Mouse (Mus musculus) hindbrain, embryonic 16.5 days (tissue): ENCODE data around the gene Gns. TPM values are rescaled to one million over a fixed set of nuclear protein-coding genes. Genes with fewer than 3 reads are reported as not detected.
A peak's percentile ranks its signal among the peaks of the same experiment; 100 is the strongest.

ENCODE experiments used
- ATAC-seq: fragments of 200-750 bp; cut with Nextera tagmentation; 2 replicates; pipeline ENCODE4 v1.8.0; 2017; ENCODE audit warnings: moderate TSS enrichment, moderate library complexity
- H3K27ac ChIP-seq: fragments of 300-500 bp; sonication (generic); 2 replicates; pipeline ENCODE4 v1.5.1; 2014; ENCODE audit warnings: low read depth, mild to moderate bottlenecking, control low read depth, low read length, moderate library complexity
- H3K27me3 ChIP-seq: fragments of 300-500 bp; sonication (generic); replicated peaks from 2 replicates; pipeline ENCODE4 v1.6.1; 2014; ENCODE audit warnings: low read length; ENCODE audit not compliant: control insufficient read depth, insufficient read depth
- H3K36me3 ChIP-seq: fragments of 300-500 bp; sonication (generic); 2 replicates; pipeline ENCODE4 v1.6.1; 2014; ENCODE audit warnings: mild to moderate bottlenecking, low read length, moderate library complexity, mixed read lengths; ENCODE audit not compliant: control insufficient read depth, insufficient read depth
- H3K4me1 ChIP-seq: fragments of 300-500 bp; sonication (generic); 2 replicates; pipeline ENCODE4 v1.6.1; 2014; ENCODE audit warnings: low read depth, low read length; ENCODE audit not compliant: control insufficient read depth, insufficient read depth
- H3K4me2 ChIP-seq: fragments of 300-500 bp; sonication (generic); 2 replicates; pipeline ENCODE4 v1.6.1; 2014; ENCODE audit warnings: mild to moderate bottlenecking, low read length, control low read depth, moderate library complexity
- H3K4me3 ChIP-seq: fragments of 300-500 bp; sonication (generic); 2 replicates; pipeline ENCODE4 v1.5.1; 2014; ENCODE audit warnings: mild to moderate bottlenecking, low read length, control low read depth, moderate library complexity
- H3K9ac ChIP-seq: fragments of 300-500 bp; sonication (generic); 2 replicates; pipeline ENCODE4 v1.6.1; 2014; ENCODE audit warnings: low read depth, mild to moderate bottlenecking, control low read depth, low read length, moderate library complexity
- H3K9me3 ChIP-seq: fragments of 300-500 bp; sonication (generic); 2 replicates; pipeline ENCODE4 v1.6.1; 2014; ENCODE audit warnings: mild to moderate bottlenecking, low read length, moderate library complexity; ENCODE audit not compliant: control insufficient read depth
- WGBS: fragments of 180-500 bp; shearing (Covaris S2); extraction: QIAGEN DNeasy Blood & Tissue Kit; methylation state at CpG from one replicate; pipeline ENCODE4 v1.1.7; 2014; 5-methylcytosine and 5-hydroxymethylcytosine counted together
- polyA plus RNA-seq: library from polyadenylated mRNA; unstranded; fragments of >200 nt; fragmentation: Nextera tagmentation; extraction: Ambion mirVana; gene quantifications from 2 replicates; pipeline ENCODE4 v1.2.1, GENCODE M21; 2015

The Gns gene
- polyA plus RNA-seq, 1 experiment from 2014 or later = 39.7 TPM

DNA sequence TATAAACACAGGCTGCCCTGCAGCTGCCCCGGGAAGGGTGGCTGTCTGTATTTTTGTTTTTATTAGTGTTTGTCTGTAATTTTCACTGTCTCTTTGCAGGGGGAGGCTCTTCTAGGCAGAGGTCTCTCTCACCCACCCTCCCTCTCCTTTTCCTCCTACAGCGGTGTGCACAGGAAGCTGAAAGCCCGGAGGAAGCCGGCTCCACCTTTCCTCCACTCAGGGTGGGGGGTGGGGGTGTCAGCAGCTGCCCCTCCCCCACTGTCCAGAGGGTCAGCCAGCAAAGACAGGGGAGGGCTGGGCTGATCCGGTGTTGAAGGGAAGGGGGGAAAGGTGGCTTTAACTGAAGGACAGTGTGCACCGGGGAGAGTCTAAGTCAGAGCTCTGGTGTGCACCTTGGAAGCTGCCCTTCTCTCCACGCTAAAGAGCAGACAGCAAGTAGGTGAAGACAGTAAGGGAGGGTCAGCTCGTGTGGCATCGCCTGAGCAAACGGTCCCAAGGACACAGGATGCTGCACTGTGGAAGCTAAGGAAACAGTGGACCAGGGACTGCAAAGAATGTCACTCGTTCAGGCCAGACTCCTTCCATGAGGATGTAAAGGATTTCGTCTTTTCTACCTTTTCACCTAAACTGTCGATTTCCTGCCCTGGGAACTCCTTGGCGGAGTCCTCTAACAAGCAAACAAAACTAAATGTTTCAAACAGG lies 65.2 kb downstream of the Gns start:
- no peak for ATAC-seq
- Histone ChIP-seq H3K9ac (peak overlapping the region; percentile 47; the same call in 1 of the 2 replicates), H3K4me1 (peaks cover 30% of the 10 kb centered on the region), H3K27ac (peak overlapping the region; percentile 64), H3K4me2 (peak overlapping the region; percentile 6; the same call in 1 of the 2 replicates), H3K9me3 (no peaks in the 10 kb centered on the region), H3K4me3 (no peak overlapping the region), H3K36me3 (no peaks in the 10 kb centered on the region), H3K27me3 (no peaks in the 10 kb centered on the region)
- WGBS = 42% methylated on average over 14 of the region's 14 CpGs

DNA sequence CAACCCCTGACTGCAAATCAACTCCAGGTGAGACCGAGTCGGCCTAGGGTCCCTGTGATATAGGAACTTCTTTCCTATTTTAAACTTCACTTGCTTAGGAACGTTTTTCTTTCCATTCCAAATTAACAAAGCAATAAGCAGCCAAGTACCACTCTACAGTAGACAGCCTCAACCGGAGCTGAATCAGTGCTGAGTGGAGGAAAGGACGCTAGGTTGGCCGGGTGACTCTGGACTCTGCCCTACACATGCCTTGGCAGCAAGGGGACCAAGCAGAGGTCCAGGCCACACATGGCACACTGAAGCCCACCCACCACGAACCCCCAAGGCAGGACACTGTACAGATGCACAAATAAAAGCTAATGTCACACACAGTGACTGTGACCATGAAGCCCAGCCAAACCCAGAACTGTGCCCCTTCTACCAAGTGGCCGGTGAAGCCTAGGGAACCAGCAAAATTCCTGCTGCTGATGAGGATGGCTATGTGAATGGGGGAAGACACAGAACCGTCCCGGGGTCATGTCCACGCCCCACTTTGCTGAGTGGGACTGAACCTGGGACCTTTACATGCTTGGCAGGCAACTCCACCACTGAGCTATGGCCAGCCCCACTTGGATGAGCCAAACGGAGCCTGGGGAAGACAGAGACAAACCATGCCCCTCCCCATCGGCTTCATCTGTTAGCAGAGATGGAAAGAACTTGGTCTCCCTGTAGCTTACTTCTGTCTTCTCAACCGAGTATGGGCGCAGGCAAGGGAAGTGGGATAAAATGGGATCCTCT lies 66.1 kb downstream of the Gns start:
- no peak overlapping the region for H3K9ac ChIP-seq
- H3K4me1 ChIP-seq = peaks cover 30% of the 10 kb centered on the region
- no peak overlapping the region; the same call in 1 of the 2 replicates for H3K27ac ChIP-seq
- no peaks in the 10 kb centered on the region for H3K9me3 ChIP-seq
- no peak overlapping the region for H3K4me3 ChIP-seq
- 78% methylated on average over 15 of the region's 15 CpGs for WGBS
- ATAC-seq = peak; percentile 15; the same call in 1 of the 2 replicates
- H3K36me3 ChIP-seq = no peaks in the 10 kb centered on the region
- H3K4me2 ChIP-seq = no peak overlapping the region
- H3K27me3 ChIP-seq = no peaks in the 10 kb centered on the region

DNA sequence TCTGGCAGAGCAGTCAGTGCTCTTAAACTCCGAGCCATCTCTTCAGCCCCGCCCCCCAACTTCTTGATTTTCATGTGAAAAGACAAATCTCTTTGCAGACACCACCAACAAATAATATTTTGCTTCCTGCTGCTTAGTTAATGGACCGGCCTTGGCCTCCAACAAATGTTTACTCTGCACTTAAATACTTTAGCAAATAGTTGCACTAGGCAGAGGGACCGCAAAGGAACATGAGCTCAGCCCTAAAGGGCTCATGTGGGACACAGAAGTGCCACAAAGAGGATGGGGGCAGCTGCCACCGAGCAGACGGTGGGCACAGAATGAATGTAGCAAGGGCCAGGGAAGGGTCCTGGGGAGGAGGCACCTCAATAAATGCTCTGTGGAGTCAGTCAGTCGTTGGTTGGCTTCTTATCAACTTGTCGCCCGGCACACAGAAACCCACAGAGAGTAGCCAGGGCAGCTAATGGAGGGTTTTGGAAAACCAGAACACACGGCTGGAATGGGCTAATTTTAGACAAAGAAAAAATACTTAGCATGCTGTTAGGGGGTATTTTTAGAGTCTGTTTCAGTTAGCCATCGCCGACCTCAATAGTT lies 67.2 kb downstream of the Gns start:
- peak; percentile 61 for ATAC-seq
- H3K4me1 ChIP-seq = peaks cover 26% of the 10 kb centered on the region
- no peak overlapping the region for H3K4me2 ChIP-seq
- H3K4me3 ChIP-seq = no peak overlapping the region
- 50% methylated on average over 12 of the region's 12 CpGs for WGBS
- H3K9me3 ChIP-seq = no peaks in the 10 kb centered on the region
- H3K36me3 ChIP-seq = no peaks in the 10 kb centered on the region
- H3K27ac ChIP-seq = peak overlapping the region; percentile 75; the same call in 1 of the 2 replicates
- H3K9ac ChIP-seq = no peak overlapping the region
- no peaks in the 10 kb centered on the region for H3K27me3 ChIP-seq

DNA sequence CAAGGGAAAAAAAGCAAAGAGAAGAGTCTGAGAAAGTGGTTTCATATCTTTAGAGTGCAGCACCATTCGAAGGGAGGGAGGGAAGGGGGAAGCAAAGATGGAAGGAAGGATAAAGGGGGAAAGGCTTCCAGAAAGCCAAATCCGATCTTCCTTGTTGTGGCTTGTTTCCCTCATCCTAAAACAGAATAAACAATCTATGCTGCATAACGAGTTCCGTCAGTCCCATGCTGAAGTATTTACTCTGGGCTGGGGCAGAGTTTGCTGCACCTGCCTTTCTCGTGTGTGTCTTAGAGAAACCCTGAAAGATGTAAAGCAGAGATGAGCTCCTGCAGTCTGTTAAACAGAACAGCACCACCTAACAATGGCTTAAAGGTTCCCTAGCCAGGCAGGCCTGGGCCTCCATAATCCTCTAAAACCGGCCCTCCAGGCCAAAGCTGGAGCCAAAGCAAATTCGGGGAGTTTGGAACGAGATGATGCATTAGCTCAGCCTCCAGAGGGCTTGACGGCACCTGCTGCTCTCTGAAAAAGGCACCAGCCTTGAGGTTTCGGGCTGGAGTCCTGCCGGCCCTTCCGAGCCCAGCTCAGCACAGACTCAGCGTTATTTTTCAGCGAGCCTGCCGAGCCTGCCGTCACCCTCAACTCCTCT lies 67.9 kb downstream of the Gns start:
- no peaks in the 10 kb centered on the region for H3K36me3 ChIP-seq
- no peaks in the 10 kb centered on the region for H3K27me3 ChIP-seq
- peak; percentile 20; the same call in 1 of the 2 replicates for ATAC-seq
- H3K9ac ChIP-seq = peak overlapping the region; percentile 43
- H3K4me3 ChIP-seq = no peak overlapping the region
- peaks cover 26% of the 10 kb centered on the region for H3K4me1 ChIP-seq
- H3K4me2 ChIP-seq = peak overlapping the region; percentile 19
- 33% methylated on average over 16 of the region's 16 CpGs for WGBS
- H3K27ac ChIP-seq = peak overlapping the region; percentile 75
- H3K9me3 ChIP-seq = no peaks in the 10 kb centered on the region

DNA sequence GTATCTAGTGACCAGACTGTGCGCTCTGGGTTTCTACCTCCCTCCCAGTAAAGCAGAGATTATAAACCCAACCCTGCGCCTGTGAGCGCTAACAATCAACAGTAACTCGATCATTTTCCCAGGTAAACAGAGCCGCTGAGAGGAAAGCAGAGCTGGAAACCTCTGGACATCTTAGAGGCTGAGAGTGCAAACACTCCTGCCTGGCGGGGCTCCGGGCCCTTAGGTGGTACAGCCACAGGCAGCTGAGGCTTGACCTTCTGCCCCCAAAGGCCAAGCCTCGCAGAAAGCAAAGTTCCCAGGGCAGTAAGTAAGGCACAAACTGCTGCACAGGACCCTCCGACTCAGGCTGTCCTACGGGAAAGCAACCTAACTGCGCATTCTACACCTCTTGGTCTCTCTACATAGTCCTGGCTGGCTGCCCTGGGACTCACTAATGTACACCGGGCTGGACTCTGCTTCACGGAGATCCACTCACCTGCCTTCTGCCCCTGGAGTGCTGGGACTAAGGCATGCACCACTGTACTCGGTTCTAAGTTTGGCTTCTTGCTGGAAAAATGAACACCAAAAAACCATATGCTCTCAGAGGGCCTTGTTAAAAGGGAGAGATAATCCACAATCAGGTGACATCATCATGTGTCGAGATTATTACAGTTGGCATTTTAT lies 69.7 kb downstream of the Gns start:
- no peak for ATAC-seq
- Histone ChIP-seq H3K4me1 (peaks cover 22% of the 10 kb centered on the region), H3K27ac (no peak overlapping the region), H3K4me2 (no peak overlapping the region), H3K9ac (no peak overlapping the region), H3K9me3 (no peaks in the 10 kb centered on the region), H3K27me3 (no peaks in the 10 kb centered on the region), H3K4me3 (no peak overlapping the region), H3K36me3 (no peaks in the 10 kb centered on the region)
- 83% methylated on average over 15 of the region's 15 CpGs for WGBS

DNA sequence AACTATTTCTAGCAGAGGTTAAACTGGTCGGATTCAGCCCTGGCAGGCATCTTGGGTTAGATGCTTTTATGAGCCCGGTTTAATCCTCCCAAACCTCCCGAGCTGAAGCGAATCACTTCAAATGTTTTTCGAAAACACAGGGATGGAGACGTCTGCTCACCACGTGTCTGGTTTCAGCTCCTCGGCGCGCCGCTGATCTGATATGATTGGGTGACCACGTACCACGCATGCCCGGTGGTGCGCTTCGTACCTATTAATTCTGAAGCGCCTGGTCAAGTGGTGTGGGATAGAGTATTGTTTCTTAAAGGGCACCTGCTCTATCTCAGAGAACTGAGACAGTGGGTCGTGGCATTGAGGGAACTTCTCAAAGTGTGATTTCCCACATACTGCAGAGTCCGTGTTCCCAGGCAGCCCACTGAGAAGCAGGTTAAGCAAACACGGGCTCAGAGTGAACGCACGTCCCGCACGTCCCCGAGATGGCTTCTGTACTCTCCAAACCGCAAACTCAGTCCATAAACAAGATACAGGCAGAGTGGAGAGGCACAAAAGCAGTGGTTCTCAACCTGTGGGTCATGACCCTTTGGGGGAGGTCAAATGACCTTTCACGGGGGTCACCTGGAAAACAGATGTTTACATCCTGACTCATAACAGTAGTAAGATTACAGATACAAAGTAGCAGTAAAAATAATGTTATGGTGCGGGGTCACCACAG lies 70.8 kb downstream of the Gns start:
- H3K4me3 ChIP-seq = no peak overlapping the region
- peak overlapping the region; percentile 15; the same call in 1 of the 2 replicates for H3K4me2 ChIP-seq
- no peaks in the 10 kb centered on the region for H3K27me3 ChIP-seq
- ATAC-seq = no peak
- H3K9ac ChIP-seq = no peak overlapping the region
- peaks cover 13% of the 10 kb centered on the region for H3K4me1 ChIP-seq
- H3K9me3 ChIP-seq = no peaks in the 10 kb centered on the region
- no peaks in the 10 kb centered on the region for H3K36me3 ChIP-seq
- 74% methylated on average over 28 of the region's 28 CpGs for WGBS
- H3K27ac ChIP-seq = no peak overlapping the region

DNA sequence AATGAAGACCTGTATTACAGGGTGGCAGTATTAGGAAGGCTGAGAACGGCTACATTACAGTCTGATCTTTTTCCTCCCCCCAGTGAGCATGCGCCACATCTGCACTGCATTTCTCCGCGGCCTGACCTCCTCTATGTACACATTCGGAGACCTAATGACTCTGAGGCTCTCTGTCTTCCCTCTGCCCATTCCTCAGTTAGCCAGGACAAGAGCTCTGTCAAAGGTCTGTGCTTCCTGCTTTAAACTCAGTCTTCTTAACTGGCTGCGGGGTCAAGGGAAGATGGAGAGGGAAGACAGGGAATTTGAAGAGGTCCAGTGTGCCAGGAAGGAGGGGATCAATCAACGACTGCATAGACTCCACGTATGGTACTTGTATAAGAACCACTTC lies 71.4 kb downstream of the Gns start:
- Histone ChIP-seq H3K27ac (no peak overlapping the region), H3K4me2 (no peak overlapping the region), H3K9me3 (no peaks in the 10 kb centered on the region), H3K4me3 (no peak overlapping the region), H3K9ac (no peak overlapping the region), H3K36me3 (no peaks in the 10 kb centered on the region), H3K27me3 (no peaks in the 10 kb centered on the region), H3K4me1 (peaks cover 13% of the 10 kb centered on the region)
- 56% methylated on average over 8 of the region's 8 CpGs for WGBS
- no peak for ATAC-seq

DNA sequence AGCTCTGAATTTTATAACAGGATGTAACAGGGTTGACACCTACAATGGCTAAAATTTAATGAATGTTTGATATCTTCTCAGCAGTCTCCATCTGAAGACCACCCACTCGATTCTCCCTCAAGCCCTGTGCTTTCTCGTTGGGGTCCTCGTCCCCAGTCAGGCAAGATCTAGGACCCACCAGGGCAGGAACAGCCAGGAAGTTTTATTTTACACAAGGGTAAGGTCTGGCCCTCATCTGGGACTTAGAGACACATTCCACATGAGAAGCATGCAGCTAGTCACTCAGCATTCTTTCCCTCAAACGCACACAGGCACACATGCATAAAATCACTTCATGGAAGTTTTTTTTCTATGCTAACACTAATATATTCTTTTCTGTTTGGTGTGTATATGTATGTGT lies 71.8 kb downstream of the Gns start:
- no peak for ATAC-seq
- peaks cover 13% of the 10 kb centered on the region for H3K4me1 ChIP-seq
- no peaks in the 10 kb centered on the region for H3K9me3 ChIP-seq
- no peak overlapping the region for H3K27ac ChIP-seq
- H3K9ac ChIP-seq = no peak overlapping the region
- no peaks in the 10 kb centered on the region for H3K27me3 ChIP-seq
- no peaks in the 10 kb centered on the region for H3K36me3 ChIP-seq
- no peak overlapping the region for H3K4me2 ChIP-seq
- H3K4me3 ChIP-seq = no peak overlapping the region
- 77% methylated on average over 4 of the region's 4 CpGs for WGBS
